Mouse (Mus musculus): ENCODE measurements at regions not wholly inside any gene's neighbourhood (a gene's known extent, or its start where the extent isn't known, plus 50 kb on each side); places are given as distances from the start of the nearest gene placed in this dataset.

DNA sequence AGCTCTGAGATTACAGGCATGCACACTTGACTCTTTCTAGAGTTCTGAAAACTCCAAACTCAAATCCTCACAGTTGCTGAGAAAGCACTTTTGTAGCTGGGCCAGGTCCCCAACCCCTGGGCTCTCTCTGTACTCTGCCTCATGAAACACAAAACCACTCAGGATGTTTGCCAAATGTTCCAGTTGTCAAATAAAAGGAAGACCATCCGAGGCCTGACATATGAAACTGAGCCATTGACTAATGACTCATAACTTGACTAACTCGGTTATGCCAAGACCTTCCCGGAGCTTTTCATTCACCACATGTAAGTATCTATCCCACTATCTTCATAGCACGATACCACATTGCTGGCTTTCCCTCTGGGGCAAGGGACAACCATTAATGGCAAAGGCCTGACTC is 68.6 kb upstream of the Noct start:
- no peaks in the 10 kb centered on the region for H3K9me3 ChIP-seq (replicated peaks; ENCODE audit: control insufficient read depth, insufficient read depth, low read length, poor library complexity, severe bottlenecking)
- H3K27me3 ChIP-seq (ENCODE audit: control insufficient read depth, insufficient read depth, low read length, poor library complexity, severe bottlenecking): no peaks in the 10 kb centered on the region
- TF ChIP-seq POLR2A (IDR thresholded peaks at IDR 0.05; ENCODE audit: insufficient read depth, low read length) (no peak), CTCF (IDR thresholded peaks at IDR 0.05; ENCODE audit: low read depth, low read length) (no peak), EP300 (IDR thresholded peaks at IDR 0.05; ENCODE audit: insufficient read depth, low read depth, low read length) (no peak)
- H3K27ac ChIP-seq (ENCODE audit: insufficient read depth, low read length): no peak overlapping the region
- H3K4me1 ChIP-seq (ENCODE audit: control insufficient read depth, insufficient read depth, low read length): peaks cover 2% of the 10 kb centered on the region
- no peak overlapping the region for H3K4me3 ChIP-seq (ENCODE audit: low read depth, low read length)
- H3K9ac ChIP-seq (ENCODE audit: low read depth, poor library complexity, severe bottlenecking): no peak overlapping the region
- no peaks in the 10 kb centered on the region for H3K36me3 ChIP-seq (ENCODE audit: control insufficient read depth, insufficient read depth, low read length, poor library complexity, severe bottlenecking)

DNA sequence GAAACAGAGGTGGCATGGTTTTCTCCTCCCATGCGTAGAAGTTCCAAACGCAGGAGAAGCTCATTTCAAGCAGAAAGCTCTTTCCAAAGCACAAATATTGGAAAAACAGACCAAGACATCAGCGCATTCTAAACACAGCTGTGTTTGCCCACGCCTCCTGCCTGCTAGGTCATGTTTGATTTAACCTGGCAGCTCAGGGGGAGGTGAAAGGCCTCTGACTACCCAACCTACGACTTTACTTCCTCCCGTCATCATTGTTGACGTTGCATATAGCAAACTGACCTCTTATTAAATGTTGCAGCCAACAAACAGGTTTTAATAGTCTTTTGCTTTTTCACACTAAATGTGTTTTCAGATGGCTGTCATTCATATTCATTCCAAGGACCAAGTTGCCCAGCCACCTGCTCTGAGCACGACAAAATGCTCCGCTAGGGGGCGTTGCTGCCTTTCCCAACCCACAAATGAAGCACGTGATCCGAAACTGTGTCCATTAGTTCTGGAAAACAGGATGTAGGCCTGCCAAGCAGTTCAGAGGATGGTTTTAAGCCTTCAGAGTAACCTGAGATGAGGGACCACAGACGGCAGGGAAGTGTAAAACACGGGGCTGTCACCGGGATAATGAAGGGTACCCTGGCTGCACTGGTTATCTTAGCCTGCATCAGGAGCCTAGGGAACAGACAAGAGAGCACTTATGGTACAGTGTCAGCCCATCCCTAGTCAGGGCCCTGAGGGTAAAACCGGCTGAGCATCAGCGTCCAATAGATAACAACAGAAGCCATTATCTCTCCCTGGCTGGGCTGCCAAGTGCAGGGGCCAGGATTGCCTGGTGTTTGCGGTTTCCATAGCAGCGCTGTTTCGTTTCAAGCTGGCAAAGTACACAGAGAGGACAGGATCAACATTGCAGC is 67.6 kb upstream of the Noct start:
- no peak for TF ChIP-seq EP300 (IDR thresholded peaks at IDR 0.05; ENCODE audit: insufficient read depth, low read depth, low read length)
- peak; percentile 85 for TF ChIP-seq CTCF (IDR thresholded peaks at IDR 0.05; ENCODE audit: low read depth, low read length)
- Histone ChIP-seq H3K9me3 (replicated peaks; ENCODE audit: control insufficient read depth, insufficient read depth, low read length, poor library complexity, severe bottlenecking) (no peaks in the 10 kb centered on the region), H3K27ac (ENCODE audit: insufficient read depth, low read length) (no peak overlapping the region), H3K9ac (ENCODE audit: low read depth, poor library complexity, severe bottlenecking) (no peak overlapping the region), H3K36me3 (ENCODE audit: control insufficient read depth, insufficient read depth, low read length, poor library complexity, severe bottlenecking) (no peaks in the 10 kb centered on the region), H3K27me3 (ENCODE audit: control insufficient read depth, insufficient read depth, low read length, poor library complexity, severe bottlenecking) (no peaks in the 10 kb centered on the region), H3K4me1 (ENCODE audit: control insufficient read depth, insufficient read depth, low read length) (peaks cover 2% of the 10 kb centered on the region), H3K4me3 (ENCODE audit: low read depth, low read length) (no peak overlapping the region)

DNA sequence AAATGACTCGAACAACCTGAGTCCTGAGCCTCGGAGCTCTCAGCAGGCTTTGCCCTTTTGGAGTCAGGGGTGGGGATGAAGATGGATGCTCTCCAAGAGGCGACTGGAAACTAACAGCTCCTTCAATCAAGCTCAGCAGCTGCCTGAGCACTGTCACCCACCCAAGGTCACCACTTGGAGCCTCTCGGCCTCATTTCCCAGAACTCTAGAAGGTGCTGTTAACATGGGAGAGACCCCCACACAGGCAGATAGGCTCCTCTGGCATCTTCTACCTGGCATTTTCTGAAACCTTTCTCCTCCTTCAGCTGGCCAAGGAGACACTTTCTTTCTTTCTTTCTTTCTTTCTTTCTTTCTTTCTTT is 67.0 kb upstream of the Noct start:
- Histone ChIP-seq H3K4me3 (ENCODE audit: low read depth, low read length) (no peak overlapping the region), H3K9ac (ENCODE audit: low read depth, poor library complexity, severe bottlenecking) (no peak overlapping the region), H3K36me3 (ENCODE audit: control insufficient read depth, insufficient read depth, low read length, poor library complexity, severe bottlenecking) (no peaks in the 10 kb centered on the region), H3K9me3 (replicated peaks; ENCODE audit: control insufficient read depth, insufficient read depth, low read length, poor library complexity, severe bottlenecking) (no peaks in the 10 kb centered on the region), H3K4me1 (ENCODE audit: control insufficient read depth, insufficient read depth, low read length) (peaks cover 2% of the 10 kb centered on the region), H3K27ac (ENCODE audit: insufficient read depth, low read length) (no peak overlapping the region), H3K27me3 (ENCODE audit: control insufficient read depth, insufficient read depth, low read length, poor library complexity, severe bottlenecking) (no peaks in the 10 kb centered on the region)
- TF ChIP-seq POLR2A (IDR thresholded peaks at IDR 0.05; ENCODE audit: insufficient read depth, low read length): no peak
- TF ChIP-seq EP300 (IDR thresholded peaks at IDR 0.05; ENCODE audit: insufficient read depth, low read depth, low read length): no peak
- TF ChIP-seq CTCF (IDR thresholded peaks at IDR 0.05; ENCODE audit: low read depth, low read length): no peak

DNA sequence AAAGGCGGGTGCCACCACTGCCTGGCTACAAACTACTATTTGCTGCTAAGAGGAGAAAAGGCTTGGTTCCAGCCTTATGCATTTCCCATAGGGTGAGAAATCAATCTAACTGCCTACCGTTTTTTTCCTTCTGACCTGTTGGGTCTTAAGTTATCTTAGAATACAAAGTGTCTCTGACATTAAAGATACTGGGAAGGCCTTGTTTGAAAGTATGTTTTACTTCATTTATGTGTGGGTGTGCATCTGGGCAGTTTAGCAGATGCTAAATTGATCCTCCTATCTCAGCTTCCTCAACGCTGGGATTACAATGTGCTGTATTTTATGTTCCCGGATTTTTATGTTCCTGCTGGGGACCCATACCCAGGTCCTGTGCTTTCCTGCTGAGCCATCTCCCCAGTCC is 65.8 kb upstream of the Noct start:
- H3K27me3 ChIP-seq (ENCODE audit: control insufficient read depth, insufficient read depth, low read length, poor library complexity, severe bottlenecking): no peaks in the 10 kb centered on the region
- no peak overlapping the region for H3K4me3 ChIP-seq (ENCODE audit: low read depth, low read length)
- no peak overlapping the region for H3K9ac ChIP-seq (ENCODE audit: low read depth, poor library complexity, severe bottlenecking)
- H3K36me3 ChIP-seq (ENCODE audit: control insufficient read depth, insufficient read depth, low read length, poor library complexity, severe bottlenecking): no peaks in the 10 kb centered on the region
- H3K27ac ChIP-seq (ENCODE audit: insufficient read depth, low read length): no peak overlapping the region
- H3K9me3 ChIP-seq (replicated peaks; ENCODE audit: control insufficient read depth, insufficient read depth, low read length, poor library complexity, severe bottlenecking): no peaks in the 10 kb centered on the region
- peaks cover 2% of the 10 kb centered on the region for H3K4me1 ChIP-seq (ENCODE audit: control insufficient read depth, insufficient read depth, low read length)
- TF ChIP-seq EP300 (IDR thresholded peaks at IDR 0.05; ENCODE audit: insufficient read depth, low read depth, low read length) (no peak), CTCF (IDR thresholded peaks at IDR 0.05; ENCODE audit: low read depth, low read length) (no peak), POLR2A (IDR thresholded peaks at IDR 0.05; ENCODE audit: insufficient read depth, low read length) (no peak)

DNA sequence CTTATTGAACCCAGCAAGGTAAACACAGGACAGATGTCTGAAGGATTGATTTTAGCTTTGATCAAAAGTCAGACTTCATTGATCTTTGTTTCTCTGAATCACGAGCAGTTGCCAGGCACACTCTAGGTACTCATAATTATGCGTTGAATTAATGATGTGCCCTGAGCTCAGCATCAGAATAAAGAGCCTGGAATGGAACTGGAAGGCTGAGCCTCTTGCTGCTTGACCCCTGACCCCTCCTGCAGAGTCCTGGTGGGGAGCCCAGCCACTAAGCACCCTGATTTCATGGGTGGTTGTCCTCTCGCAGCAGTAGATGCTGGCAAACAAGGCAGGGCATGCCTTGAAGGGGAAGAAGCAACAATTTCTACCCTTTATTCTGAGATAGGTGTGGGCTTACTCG is 64.9 kb upstream of the Noct start:
- H3K9ac ChIP-seq (ENCODE audit: low read depth, poor library complexity, severe bottlenecking): no peak overlapping the region
- peaks cover 2% of the 10 kb centered on the region for H3K4me1 ChIP-seq (ENCODE audit: control insufficient read depth, insufficient read depth, low read length)
- no peaks in the 10 kb centered on the region for H3K36me3 ChIP-seq (ENCODE audit: control insufficient read depth, insufficient read depth, low read length, poor library complexity, severe bottlenecking)
- H3K9me3 ChIP-seq (replicated peaks; ENCODE audit: control insufficient read depth, insufficient read depth, low read length, poor library complexity, severe bottlenecking): no peaks in the 10 kb centered on the region
- H3K4me3 ChIP-seq (ENCODE audit: low read depth, low read length): no peak overlapping the region
- no peaks in the 10 kb centered on the region for H3K27me3 ChIP-seq (ENCODE audit: control insufficient read depth, insufficient read depth, low read length, poor library complexity, severe bottlenecking)
- no peak overlapping the region for H3K27ac ChIP-seq (ENCODE audit: insufficient read depth, low read length)
- TF ChIP-seq CTCF (IDR thresholded peaks at IDR 0.05; ENCODE audit: low read depth, low read length) (no peak), EP300 (IDR thresholded peaks at IDR 0.05; ENCODE audit: insufficient read depth, low read depth, low read length) (no peak), POLR2A (IDR thresholded peaks at IDR 0.05; ENCODE audit: insufficient read depth, low read length) (no peak)

DNA sequence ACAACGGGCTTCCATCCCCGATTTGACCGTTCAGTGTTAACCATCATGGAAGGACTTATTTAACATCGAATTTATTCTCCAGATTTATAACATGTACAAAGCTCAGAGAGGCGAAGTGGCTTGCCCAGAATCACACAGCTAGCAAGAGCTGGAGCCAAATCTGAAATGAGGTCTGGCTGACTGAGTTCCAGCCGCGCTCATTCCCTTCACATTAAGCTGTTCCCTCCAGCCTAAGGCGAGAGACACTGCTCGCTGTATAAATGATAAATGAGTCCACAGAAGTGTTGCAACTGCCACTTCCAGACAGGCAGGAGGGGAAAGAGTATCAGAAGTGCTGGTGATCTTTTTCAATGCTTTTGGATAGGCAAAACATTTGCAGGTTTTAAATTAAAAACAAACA is 64.4 kb upstream of the Noct start:
- Histone ChIP-seq H3K4me1 (ENCODE audit: control insufficient read depth, insufficient read depth, low read length) (peaks cover 2% of the 10 kb centered on the region), H3K9me3 (replicated peaks; ENCODE audit: control insufficient read depth, insufficient read depth, low read length, poor library complexity, severe bottlenecking) (no peaks in the 10 kb centered on the region), H3K27me3 (ENCODE audit: control insufficient read depth, insufficient read depth, low read length, poor library complexity, severe bottlenecking) (no peaks in the 10 kb centered on the region), H3K4me3 (ENCODE audit: low read depth, low read length) (no peak overlapping the region), H3K9ac (ENCODE audit: low read depth, poor library complexity, severe bottlenecking) (no peak overlapping the region), H3K36me3 (ENCODE audit: control insufficient read depth, insufficient read depth, low read length, poor library complexity, severe bottlenecking) (no peaks in the 10 kb centered on the region), H3K27ac (ENCODE audit: insufficient read depth, low read length) (no peak overlapping the region)
- TF ChIP-seq EP300 (IDR thresholded peaks at IDR 0.05; ENCODE audit: insufficient read depth, low read depth, low read length) (no peak), POLR2A (IDR thresholded peaks at IDR 0.05; ENCODE audit: insufficient read depth, low read length) (no peak), CTCF (IDR thresholded peaks at IDR 0.05; ENCODE audit: low read depth, low read length) (no peak)
